Mouse (Mus musculus) megakaryocyte, embryonic 14.5 days (primary cell): ENCODE results near the gene Dscam.

ENCODE experiments used
- FLI1 ChIP-seq: IDR thresholded peaks from 2 replicates; pipeline ENCODE4 v1.6.1; 2012; ENCODE audit warnings: low read length, inconsistent platforms, mixed read lengths
- GATA1 ChIP-seq: IDR thresholded peaks from 3 replicates; pipeline ENCODE4 v1.6.1; 2012; ENCODE audit warnings: mixed read lengths, low read length, inconsistent platforms, borderline replicate concordance

DNA sequence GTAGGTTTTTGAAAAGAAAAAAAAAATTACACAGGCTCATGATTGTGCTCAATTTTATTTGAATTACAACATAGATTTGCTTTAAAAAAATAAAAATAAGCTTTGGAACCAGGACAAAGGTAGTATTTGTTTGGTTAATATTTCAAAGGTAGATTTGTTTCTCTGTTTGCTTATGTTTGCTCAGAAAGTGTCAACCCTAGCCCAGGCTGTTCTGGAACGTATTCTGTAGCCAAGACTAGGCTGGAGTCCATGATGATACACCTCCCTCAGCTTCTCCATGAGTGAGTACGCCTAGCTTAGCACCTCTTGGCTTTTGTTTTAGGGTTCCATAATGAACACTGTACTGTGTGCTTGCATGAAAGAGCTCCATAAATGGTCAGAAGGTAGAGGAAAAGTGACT, 183.2 kb downstream of the Dscam start:
- TF ChIP-seq GATA1 = no peak
- no peak for TF ChIP-seq FLI1
